Mouse (Mus musculus): ENCODE measurements around the gene Mfsd11. TPM values are rescaled to one million over a fixed set of nuclear protein-coding genes. Genes with fewer than 3 reads are reported as not detected.

Gene Mfsd11
- polyA plus RNA-seq, 1 experiment from 2014 or later = 43.9 TPM

DNA sequence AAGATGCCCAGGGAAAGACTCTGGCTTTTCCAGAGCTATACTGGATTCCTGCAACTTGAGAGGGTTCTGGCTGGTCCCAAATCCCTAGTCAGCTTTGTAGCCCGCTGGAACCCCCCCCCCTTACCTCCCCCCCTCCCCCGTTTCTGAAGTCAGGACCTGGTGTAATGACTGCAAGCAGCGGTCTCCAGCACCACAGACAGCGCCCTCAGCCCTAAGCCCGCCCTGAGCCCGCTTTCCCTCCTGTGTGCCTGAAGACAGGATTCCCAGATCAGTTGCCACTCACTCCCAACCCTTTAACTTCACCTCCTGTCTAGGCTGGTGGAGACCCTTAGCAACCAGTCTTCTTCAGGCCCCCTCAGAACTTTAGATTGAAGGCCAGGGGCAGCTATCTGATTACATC lies 68.5 kb downstream of the Mfsd11 start:
- Histone ChIP-seq H3K4me1 (ENCODE audit: control insufficient read depth, insufficient read depth, low read length) (peaks cover 4% of the 10 kb centered on the region), H3K27me3 (replicated peaks; ENCODE audit: control insufficient read depth, insufficient read depth, low read length) (peaks cover 45% of the 10 kb centered on the region)
- WGBS = 2% methylated on average over 5 of the region's 6 CpGs

GRCm38 (mm10) chr11:116922058-116922457 lies 69.8 kb downstream of the Mfsd11 start:
- H3K27me3 ChIP-seq (replicated peaks; ENCODE audit: control insufficient read depth, insufficient read depth, low read length) = peaks cover 32% of the 10 kb centered on the region
- H3K9ac ChIP-seq (ENCODE audit: low read depth, low read length) = no peak overlapping the region
- no peak overlapping the region for H3K27ac ChIP-seq (replicated peaks; ENCODE audit: low read depth, low read length)
- peaks cover 4% of the 10 kb centered on the region for H3K4me1 ChIP-seq (ENCODE audit: control insufficient read depth, insufficient read depth, low read length)
- no peak overlapping the region for H3K4me3 ChIP-seq (ENCODE audit: low read depth, low read length)
- WGBS = 51% methylated on average over 7 of the region's 7 CpGs
- DNase-seq (ENCODE audit: low spot score) (peak; percentile 79), ATAC-seq (ENCODE audit: low read depth) (peak; percentile 39)
- no peak overlapping the region for H3K4me2 ChIP-seq (ENCODE audit: low read depth, low read length)
- H3K36me3 ChIP-seq (ENCODE audit: control insufficient read depth, insufficient read depth, low read length) = no peaks in the 10 kb centered on the region
- no peaks in the 10 kb centered on the region for H3K9me3 ChIP-seq (ENCODE audit: control insufficient read depth, low read length)

More for the DNA sequence above, 68.5 kb downstream of the Mfsd11 start:
- Histone ChIP-seq H3K27ac (replicated peaks; ENCODE audit: low read depth, low read length) (no peak overlapping the region), H3K4me2 (ENCODE audit: low read depth, low read length) (0 out of 2 replicates have a peak overlapping the region, but pooled peaks have one; percentile 23), H3K9ac (ENCODE audit: low read depth, low read length) (no peak overlapping the region), H3K36me3 (ENCODE audit: control insufficient read depth, insufficient read depth, low read length) (no peaks in the 10 kb centered on the region), H3K4me3 (ENCODE audit: low read depth, low read length) (no peak overlapping the region), H3K9me3 (ENCODE audit: control insufficient read depth, low read length) (no peaks in the 10 kb centered on the region)
- ATAC-seq (ENCODE audit: low read depth) = no peak
- DNase-seq (ENCODE audit: low spot score) = peak; percentile 53

Other genes with a start within 250 kb of the Mfsd11 start
- gene Rhbdf2, start 225.4 kb upstream of the Mfsd11 start, polyA plus RNA-seq (2014; fragmentation: Nextera tagmentation; extraction: Ambion mirVana) = 3.6 and 4.4 TPM in 2 replicates
- gene Prcd, start 198.9 kb upstream of the Mfsd11 start, polyA plus RNA-seq (2014; fragmentation: Nextera tagmentation; extraction: Ambion mirVana) = 0.84 and 2.3 TPM in 2 replicates
- gene Cygb, start 198.1 kb upstream of the Mfsd11 start, polyA plus RNA-seq (2014; fragmentation: Nextera tagmentation; extraction: Ambion mirVana) = 17.8 and 20.5 TPM in 2 replicates
- gene St6galnac1, start 76.9 kb upstream of the Mfsd11 start, polyA plus RNA-seq (2014; fragmentation: Nextera tagmentation; extraction: Ambion mirVana) = 0.11 TPM in 1 of 2 replicates, not detected in the other
- 17.3 and 17.6 TPM in 2 replicates for gene Mxra7, start 24.4 kb upstream of the Mfsd11 start, polyA plus RNA-seq (2014; fragmentation: Nextera tagmentation; extraction: Ambion mirVana)
- gene Mettl23, start 9.2 kb upstream of the Mfsd11 start, polyA plus RNA-seq (2014; fragmentation: Nextera tagmentation; extraction: Ambion mirVana) = 75.8 and 77.4 TPM in 2 replicates
- gene Jmjd6, start 9.0 kb upstream of the Mfsd11 start, polyA plus RNA-seq (2014; fragmentation: Nextera tagmentation; extraction: Ambion mirVana) = 72.9 and 74.8 TPM in 2 replicates
- 663 and 697 TPM in 2 replicates for gene Srsf2, start 654 bp downstream of the Mfsd11 start, polyA plus RNA-seq (2014; fragmentation: Nextera tagmentation; extraction: Ambion mirVana)
- 1.1 and 1.6 TPM in 2 replicates for gene Mgat5b, start 66.4 kb downstream of the Mfsd11 start, polyA plus RNA-seq (2014; fragmentation: Nextera tagmentation; extraction: Ambion mirVana)